Mouse (Mus musculus) embryonic fibroblast, embryonic 13.5 days (primary cell): ENCODE measurements around the gene Dusp1. TPM values are rescaled to one million over a fixed set of nuclear protein-coding genes. Genes with fewer than 3 reads are reported as not detected.

Experiments used
- H3K27ac ChIP-seq: 2 replicates; pipeline ENCODE4 v1.5.1; 2012; ENCODE audit warnings: low read length, control low read depth, inconsistent platforms; ENCODE audit not compliant: insufficient read depth
- H3K4me1 ChIP-seq: 2 replicates; pipeline ENCODE4 v1.6.1; 2011; ENCODE audit warnings: low read length; ENCODE audit not compliant: control insufficient read depth, insufficient read depth
- H3K4me3 ChIP-seq: 2 replicates; pipeline ENCODE4 v1.5.1; 2011; ENCODE audit warnings: mild to moderate bottlenecking, control low read depth, low read length; ENCODE audit not compliant: insufficient read depth
- CTCF ChIP-seq: IDR thresholded peaks from 2 replicates; pipeline ENCODE4 v1.5.1; 2011; ENCODE audit warnings: mild to moderate bottlenecking, control low read depth, low read length, moderate library complexity, borderline replicate concordance; ENCODE audit not compliant: insufficient read depth
- POLR2A ChIP-seq: IDR thresholded peaks from 2 replicates; pipeline ENCODE4 v1.6.1; 2011; ENCODE audit warnings: low read depth, mild to moderate bottlenecking, control low read depth, low read length, moderate library complexity
- polyA plus RNA-seq: library from polyadenylated mRNA; stranded (reverse); fragments of >200 nt; gene quantifications from 2 replicates; pipeline ENCODE4 v1.2.4, GENCODE M21; 2011; ENCODE audit warnings: low read depth; ENCODE audit not compliant: missing spikeins, insufficient read length

Gene Dusp1
- polyA plus RNA-seq, 1 experiment, result 36.3 TPM

DNA sequence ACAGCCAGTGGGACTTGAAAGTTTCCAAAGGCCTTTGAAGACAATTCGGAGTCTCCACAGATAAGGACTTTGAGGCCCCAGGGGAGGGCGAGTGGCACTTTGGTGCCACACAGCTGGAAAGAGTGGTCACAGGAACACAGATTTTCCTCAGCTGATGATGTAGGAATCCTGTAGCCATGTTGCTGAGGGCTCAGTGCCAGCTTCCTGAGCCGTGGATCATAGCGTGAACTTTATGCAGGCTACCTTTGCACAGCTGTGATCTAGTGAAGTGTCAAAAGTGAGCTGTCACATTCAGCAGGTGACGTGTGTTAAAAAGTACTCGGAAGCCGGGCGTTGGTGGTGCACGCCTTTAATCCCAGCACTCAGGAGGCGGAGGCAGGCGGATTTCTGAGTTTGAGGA lies 15.4 kb upstream of the Dusp1 start:
- Histone ChIP-seq H3K27ac (no peak overlapping the region), H3K4me3 (no peak overlapping the region), H3K4me1 (peaks cover 10% of the 10 kb centered on the region)
- TF ChIP-seq POLR2A (no peak), CTCF (no peak)

DNA sequence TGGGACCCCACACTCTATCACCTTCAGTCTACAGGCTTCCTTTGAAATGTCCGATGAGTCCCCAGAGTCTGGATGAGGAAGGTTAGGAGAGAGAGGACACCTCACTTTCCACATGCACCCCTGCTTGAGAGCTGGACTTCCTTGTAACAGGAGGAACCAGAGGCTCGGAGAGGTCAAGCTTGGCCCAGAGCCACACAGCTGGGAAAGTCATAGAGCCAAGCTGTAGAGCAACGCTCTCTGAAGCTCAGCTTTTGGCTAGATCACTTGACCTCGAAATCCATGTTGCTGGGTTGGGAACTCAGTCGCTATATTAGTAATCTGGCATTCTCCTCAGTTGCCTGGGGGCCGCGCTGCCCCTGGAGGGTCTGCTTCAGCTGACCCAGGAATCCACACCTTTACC lies 14.9 kb upstream of the Dusp1 start:
- TF ChIP-seq CTCF (no peak), POLR2A (no peak)
- Histone ChIP-seq H3K4me1 (peaks cover 10% of the 10 kb centered on the region), H3K27ac (no peak overlapping the region)

DNA sequence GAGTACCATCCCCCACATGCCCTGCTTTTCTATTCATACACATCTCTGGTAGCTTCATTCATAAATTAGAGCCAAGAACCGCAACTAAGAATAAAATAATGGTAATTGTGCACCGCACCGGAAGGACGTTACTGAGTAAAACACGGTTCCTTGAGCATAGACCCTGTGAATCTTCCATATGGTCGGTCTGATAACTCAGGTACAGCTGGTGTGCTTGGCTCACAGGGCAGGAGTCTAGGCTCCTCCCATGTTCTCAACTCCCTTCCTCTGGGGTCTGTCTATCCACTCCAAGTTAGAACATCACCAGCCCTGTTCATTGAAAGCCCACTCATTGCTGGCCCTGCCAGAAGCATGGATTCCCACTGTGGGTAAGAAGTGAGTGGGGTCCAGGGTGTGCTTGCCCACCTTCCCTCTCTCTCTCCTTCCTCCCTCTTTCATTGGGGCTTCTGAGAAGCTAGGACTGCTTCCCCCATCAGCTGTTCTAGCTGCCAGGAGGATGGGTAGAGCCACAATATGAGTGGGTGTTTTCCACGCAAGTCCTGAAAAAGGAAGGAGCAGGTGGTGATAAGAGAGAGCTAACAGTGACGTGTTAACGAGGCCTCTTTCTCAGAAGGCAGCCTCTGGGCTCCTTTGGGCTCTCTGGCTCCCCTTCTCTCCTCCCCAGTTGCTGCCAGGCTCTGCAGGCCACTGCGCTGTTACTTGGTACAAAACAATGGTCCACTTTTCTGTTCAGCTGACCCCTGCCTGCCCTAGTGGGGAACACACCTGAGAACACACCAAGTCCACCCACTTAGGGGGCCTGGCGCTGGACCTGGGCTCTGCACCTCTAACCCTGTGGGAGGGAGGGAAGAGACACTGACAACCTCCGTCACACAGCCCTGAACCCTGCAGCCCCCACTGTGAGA lies 14.1 kb upstream of the Dusp1 start:
- H3K4me1 ChIP-seq, result peaks cover 10% of the 10 kb centered on the region
- no peak for TF ChIP-seq CTCF
- no peak for TF ChIP-seq POLR2A
- no peak overlapping the region for H3K4me3 ChIP-seq
- no peak overlapping the region for H3K27ac ChIP-seq

More for the DNA sequence above, 14.9 kb upstream of the Dusp1 start:
- H3K4me3 ChIP-seq, result no peak overlapping the region

DNA sequence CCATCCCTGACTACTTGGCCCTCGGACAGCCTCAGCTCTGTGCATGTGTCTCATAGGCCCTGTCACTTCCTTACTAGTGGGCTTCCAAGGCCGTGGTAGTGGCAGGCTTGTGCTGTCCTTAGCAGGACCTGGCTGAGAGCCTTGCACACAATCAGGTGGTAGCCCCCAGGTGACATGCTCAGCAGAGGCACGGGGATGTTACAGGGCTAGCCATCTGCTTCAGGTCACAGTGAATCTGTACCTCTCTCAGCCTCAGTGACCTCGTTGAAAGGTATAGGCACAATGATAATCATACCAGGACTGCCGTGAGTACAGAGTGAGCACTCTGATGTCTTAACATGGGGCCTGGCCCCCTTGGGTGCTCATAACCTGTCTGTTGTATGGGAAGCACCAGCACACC lies 12.8 kb upstream of the Dusp1 start:
- no peak overlapping the region for H3K4me3 ChIP-seq
- H3K4me1 ChIP-seq, result peaks cover 10% of the 10 kb centered on the region
- no peak for TF ChIP-seq POLR2A
- TF ChIP-seq CTCF, result no peak
- no peak overlapping the region for H3K27ac ChIP-seq

DNA sequence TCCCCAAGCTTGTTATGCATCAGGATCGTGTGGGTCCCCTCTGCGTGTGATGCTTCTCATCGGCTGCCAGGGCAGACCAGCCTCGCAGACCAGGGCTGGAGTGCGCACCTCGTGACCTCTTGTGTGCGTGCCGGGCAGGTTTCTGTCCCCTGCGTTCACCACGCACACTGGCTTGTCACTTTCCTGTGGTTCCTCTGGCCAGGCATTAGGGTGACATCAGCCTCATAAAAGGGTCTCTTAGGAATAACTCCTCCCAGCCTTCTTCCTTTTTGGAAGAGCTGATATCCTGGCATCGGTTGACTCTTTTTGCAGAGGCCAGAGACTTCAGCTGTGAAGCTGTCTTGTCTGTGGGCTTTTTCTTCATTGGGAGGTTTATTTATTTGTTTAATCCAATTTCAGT lies 12.2 kb upstream of the Dusp1 start:
- no peak overlapping the region for H3K27ac ChIP-seq
- H3K4me3 ChIP-seq, result no peak overlapping the region
- TF ChIP-seq CTCF (no peak), POLR2A (no peak)
- peaks cover 10% of the 10 kb centered on the region for H3K4me1 ChIP-seq

DNA sequence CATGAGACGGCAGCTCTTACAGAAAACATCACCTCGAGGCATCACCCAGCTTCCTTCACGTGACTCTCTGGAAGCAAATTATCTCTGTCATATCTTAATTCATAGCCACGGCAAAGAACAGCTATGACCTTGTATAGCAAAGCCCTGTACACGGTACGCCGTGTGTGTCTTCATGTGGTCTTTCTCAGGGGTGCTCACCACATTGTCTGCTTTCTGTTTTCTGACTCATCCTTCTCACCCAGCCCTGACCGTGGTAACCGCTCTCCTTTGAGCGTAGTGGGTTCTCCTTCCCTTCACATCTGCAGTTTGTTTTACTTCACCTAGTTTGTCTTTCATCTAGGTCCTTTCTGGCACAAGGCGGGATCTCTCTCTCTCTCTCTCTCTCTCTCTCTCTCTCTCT lies 10.3 kb upstream of the Dusp1 start:
- no peak for TF ChIP-seq POLR2A
- no peak for TF ChIP-seq CTCF
- Histone ChIP-seq H3K27ac (no peak overlapping the region; the same call in 1 of the 2 replicates), H3K4me3 (no peak overlapping the region), H3K4me1 (peaks cover 10% of the 10 kb centered on the region)

DNA sequence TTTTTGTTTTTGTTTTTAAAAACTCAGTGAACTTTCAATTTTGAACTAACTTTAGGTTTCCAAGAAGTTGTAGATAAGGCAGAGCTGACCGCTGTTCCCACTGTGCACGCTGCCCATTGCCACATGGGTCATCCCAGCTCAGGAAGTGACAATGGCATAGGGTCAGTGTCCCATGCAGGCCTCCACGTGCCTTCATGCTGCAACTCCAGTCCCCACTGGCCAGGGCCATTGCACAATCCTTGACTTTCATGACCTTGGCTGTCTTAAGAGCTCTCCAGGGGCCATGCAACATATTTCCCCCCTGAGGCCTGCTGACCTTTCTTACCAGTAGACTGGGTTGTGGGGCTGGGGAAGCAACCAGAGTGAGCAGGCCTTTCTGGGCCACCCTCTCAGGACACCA lies 9.4 kb upstream of the Dusp1 start:
- Histone ChIP-seq H3K27ac (no peak overlapping the region), H3K4me1 (peaks cover 6% of the 10 kb centered on the region), H3K4me3 (no peak overlapping the region)
- TF ChIP-seq CTCF, result no peak
- TF ChIP-seq POLR2A, result no peak

DNA sequence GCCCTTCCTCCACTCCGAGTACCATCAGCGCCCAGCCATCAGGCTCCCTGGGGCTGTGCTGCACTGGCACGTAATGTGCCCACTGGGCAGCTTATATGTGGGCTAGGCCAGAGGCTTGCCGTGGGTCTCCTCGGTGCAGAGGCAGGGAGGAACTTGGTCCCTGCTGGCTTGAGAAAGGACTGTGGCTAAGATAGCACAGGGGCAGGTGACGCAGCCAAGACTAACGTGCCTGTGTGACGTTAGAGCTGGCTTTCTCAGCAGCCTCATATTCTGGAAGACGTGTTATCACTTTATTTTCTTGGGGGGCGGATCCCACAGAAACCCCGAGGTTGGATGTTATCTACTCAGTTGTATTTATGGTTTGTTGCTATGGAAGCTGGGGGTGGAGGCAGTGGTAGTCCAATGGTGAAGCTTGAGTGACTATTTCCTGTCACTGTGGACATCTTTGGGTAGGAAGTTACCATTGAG lies 8.8 kb upstream of the Dusp1 start:
- H3K4me1 ChIP-seq, result peaks cover 6% of the 10 kb centered on the region
- no peak for TF ChIP-seq CTCF
- no peak for TF ChIP-seq POLR2A
- no peak overlapping the region for H3K4me3 ChIP-seq
- no peak overlapping the region for H3K27ac ChIP-seq

DNA sequence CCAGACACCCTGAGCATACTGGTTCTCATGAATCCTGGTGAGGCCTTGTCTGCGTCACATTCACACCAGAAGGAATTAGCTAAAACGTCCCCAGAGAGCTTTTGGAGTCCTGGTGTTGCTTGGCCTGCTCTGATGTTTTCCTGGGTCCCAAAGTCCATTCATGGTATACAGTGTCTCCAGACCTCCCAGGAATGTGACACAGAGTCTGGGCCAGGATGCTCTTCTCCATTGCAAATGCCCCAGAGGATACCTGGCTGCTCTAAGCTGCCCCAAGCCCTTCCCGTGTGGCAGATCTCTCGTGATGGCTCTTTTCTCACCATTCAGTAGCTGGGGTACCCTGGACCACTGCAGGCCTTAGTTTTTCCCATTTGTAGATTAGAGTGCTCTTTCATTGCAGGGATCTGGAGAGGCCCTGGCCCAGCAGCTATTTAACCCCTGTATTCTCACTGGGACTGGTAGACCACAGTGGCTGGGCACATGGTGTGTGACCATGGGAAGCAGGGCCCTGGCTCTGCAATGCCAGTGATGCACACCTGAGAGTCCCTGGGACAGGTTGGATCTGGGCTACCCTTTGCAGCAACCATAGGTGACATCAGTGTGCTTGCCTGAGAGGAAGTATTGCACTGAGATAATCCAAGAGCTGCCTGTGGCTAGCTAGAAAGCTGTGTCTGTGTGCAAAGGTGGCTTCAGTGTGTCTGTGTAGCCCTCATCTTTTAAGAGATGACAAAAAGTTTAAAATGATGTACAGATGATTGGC lies 7.8 kb upstream of the Dusp1 start:
- no peak overlapping the region for H3K4me3 ChIP-seq
- no peak overlapping the region for H3K27ac ChIP-seq
- H3K4me1 ChIP-seq, result peaks cover 6% of the 10 kb centered on the region
- TF ChIP-seq POLR2A, result no peak
- no peak for TF ChIP-seq CTCF

DNA sequence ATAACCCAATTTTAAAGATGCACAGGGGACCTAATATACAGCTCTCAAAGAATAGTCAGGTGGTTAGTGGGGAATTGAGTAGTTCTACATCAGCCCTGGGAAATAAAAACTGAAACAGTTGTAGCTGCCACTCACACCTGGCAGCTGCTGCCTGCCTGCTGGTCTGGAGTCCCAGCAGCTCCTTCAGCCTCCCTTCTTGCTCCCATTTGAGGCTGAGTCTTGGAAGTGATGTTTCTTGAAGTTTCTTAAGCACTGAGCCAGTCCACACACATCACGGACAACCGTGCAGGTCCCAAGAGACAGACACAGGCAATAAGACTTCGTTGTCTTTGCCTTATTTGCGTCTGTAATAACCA lies 5.9 kb upstream of the Dusp1 start:
- no peak for TF ChIP-seq POLR2A
- TF ChIP-seq CTCF, result no peak
- H3K27ac ChIP-seq, result no peak overlapping the region
- peaks cover 1% of the 10 kb centered on the region; the same call in 1 of the 2 replicates for H3K4me1 ChIP-seq
- no peak overlapping the region for H3K4me3 ChIP-seq
